Mouse (Mus musculus): ENCODE measurements around the gene Wee2.

GRCm38 (mm10) chr6:40432346-40433275 lies 6.3 kb upstream of the Wee2 start:
- TF ChIP-seq EP300 (IDR thresholded peaks at IDR 0.05; ENCODE audit: insufficient read depth, low read depth, low read length), result no peak
- TF ChIP-seq CTCF (IDR thresholded peaks at IDR 0.05), result no peak
- TF ChIP-seq POLR2A (IDR thresholded peaks at IDR 0.05; ENCODE audit: insufficient read depth, low read depth, low read length), result no peak
